Mouse (Mus musculus): ENCODE data around the gene Chchd4. TPM values are rescaled to one million over a fixed set of nuclear protein-coding genes. Genes with fewer than 3 reads are reported as not detected.

Gene Chchd4
- polyA plus RNA-seq, 1 experiment = 24.6 TPM

DNA sequence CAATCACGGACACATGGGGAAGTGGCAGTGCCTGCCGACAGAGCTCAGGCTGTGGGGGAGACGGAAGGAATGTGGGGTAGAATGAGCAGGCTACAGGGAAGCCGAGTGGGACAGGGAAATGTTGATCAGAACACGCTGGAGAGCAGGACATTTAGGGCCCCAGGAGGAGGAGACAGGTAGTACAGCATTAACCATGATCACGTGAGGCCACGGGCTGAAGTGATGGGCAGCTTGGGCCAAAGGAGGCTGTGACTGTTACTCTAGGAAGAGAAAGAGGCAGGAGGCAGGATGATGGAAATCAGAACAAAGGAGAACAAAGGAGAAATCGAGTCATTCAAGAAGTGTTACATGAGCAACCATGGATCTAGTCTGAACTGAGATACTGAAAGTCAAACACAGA lies 21.2 kb upstream of the Chchd4 start:
- H3K4me3 ChIP-seq (ENCODE audit: low read depth, low read length) = no peak overlapping the region
- no peak overlapping the region for H3K27ac ChIP-seq (ENCODE audit: insufficient read depth, low read length)
- no peaks in the 10 kb centered on the region for H3K27me3 ChIP-seq (ENCODE audit: control insufficient read depth, insufficient read depth, low read length, poor library complexity, severe bottlenecking)
- peaks cover 6% of the 10 kb centered on the region for H3K36me3 ChIP-seq (ENCODE audit: control insufficient read depth, insufficient read depth, low read length, poor library complexity, severe bottlenecking)
- no peaks in the 10 kb centered on the region for H3K9me3 ChIP-seq (replicated peaks; ENCODE audit: control insufficient read depth, insufficient read depth, low read length, poor library complexity, severe bottlenecking)
- no peaks in the 10 kb centered on the region for H3K4me1 ChIP-seq (ENCODE audit: control insufficient read depth, insufficient read depth, low read length)
- no peak overlapping the region for H3K9ac ChIP-seq (ENCODE audit: low read depth, poor library complexity, severe bottlenecking)
- no peak for TF ChIP-seq EP300 (IDR thresholded peaks at IDR 0.05; ENCODE audit: insufficient read depth, low read depth, low read length)
- no peak for TF ChIP-seq POLR2A (IDR thresholded peaks at IDR 0.05; ENCODE audit: insufficient read depth, low read length)

DNA sequence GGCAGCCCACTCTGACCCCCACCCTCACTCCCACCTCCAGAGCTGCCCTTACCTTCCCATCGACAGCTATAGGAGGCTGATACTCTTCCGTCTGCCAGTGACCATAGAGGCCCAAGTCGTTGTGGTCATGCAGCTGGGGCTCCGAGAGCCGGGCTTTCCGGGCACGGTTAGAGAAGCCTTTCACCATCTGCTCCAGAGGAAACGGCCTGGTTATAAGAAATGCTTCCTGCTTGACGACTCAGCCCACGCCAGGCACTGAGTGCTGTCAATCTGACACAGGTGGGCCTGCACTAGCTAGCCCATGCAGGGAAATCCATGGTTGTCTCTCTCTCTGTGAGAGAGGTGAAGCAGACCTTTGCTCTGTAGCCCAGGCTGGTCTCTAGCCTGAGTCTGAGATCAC lies 19.7 kb upstream of the Chchd4 start:
- no peak overlapping the region for H3K4me3 ChIP-seq (ENCODE audit: low read depth, low read length)
- H3K9me3 ChIP-seq (replicated peaks; ENCODE audit: control insufficient read depth, insufficient read depth, low read length, poor library complexity, severe bottlenecking) = no peaks in the 10 kb centered on the region
- H3K9ac ChIP-seq (ENCODE audit: low read depth, poor library complexity, severe bottlenecking) = no peak overlapping the region
- no peaks in the 10 kb centered on the region; the same call in 1 of the 2 replicates for H3K36me3 ChIP-seq (ENCODE audit: control insufficient read depth, insufficient read depth, low read length, poor library complexity, severe bottlenecking)
- H3K4me1 ChIP-seq (ENCODE audit: control insufficient read depth, insufficient read depth, low read length) = no peaks in the 10 kb centered on the region
- TF ChIP-seq CTCF (IDR thresholded peaks at IDR 0.05; ENCODE audit: low read depth, low read length) = no peak
- no peak for TF ChIP-seq EP300 (IDR thresholded peaks at IDR 0.05; ENCODE audit: insufficient read depth, low read depth, low read length)
- TF ChIP-seq POLR2A (IDR thresholded peaks at IDR 0.05; ENCODE audit: insufficient read depth, low read length) = no peak
- H3K27ac ChIP-seq (ENCODE audit: insufficient read depth, low read length) = no peak overlapping the region
- no peaks in the 10 kb centered on the region for H3K27me3 ChIP-seq (ENCODE audit: control insufficient read depth, insufficient read depth, low read length, poor library complexity, severe bottlenecking)

DNA sequence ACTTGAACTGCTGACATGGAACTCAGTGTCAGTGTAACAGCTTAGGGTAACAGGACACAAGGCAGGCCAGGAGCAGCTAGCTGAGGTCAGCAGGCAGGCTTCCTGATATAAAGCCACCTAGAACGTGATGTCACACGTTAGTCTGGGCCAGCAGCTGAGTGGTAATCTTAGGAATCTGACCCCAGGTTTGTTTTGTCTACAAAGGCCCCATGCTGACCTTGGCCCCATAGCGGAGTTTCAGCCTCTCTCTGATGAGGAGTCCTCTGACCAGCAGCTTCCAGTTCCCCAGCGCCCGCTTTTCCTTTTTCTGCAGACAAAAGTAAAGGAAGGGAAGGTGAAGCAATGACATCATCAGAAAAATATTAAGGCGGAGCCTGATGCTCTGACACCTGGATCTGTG lies 17.7 kb upstream of the Chchd4 start:
- H3K27ac ChIP-seq (ENCODE audit: insufficient read depth, low read length) = no peak overlapping the region
- no peak overlapping the region for H3K9ac ChIP-seq (ENCODE audit: low read depth, poor library complexity, severe bottlenecking)
- no peaks in the 10 kb centered on the region for H3K4me1 ChIP-seq (ENCODE audit: control insufficient read depth, insufficient read depth, low read length)
- TF ChIP-seq EP300 (IDR thresholded peaks at IDR 0.05; ENCODE audit: insufficient read depth, low read depth, low read length) (no peak), CTCF (IDR thresholded peaks at IDR 0.05; ENCODE audit: low read depth, low read length) (no peak), POLR2A (IDR thresholded peaks at IDR 0.05; ENCODE audit: insufficient read depth, low read length) (no peak)
- no peaks in the 10 kb centered on the region for H3K27me3 ChIP-seq (ENCODE audit: control insufficient read depth, insufficient read depth, low read length, poor library complexity, severe bottlenecking)
- H3K4me3 ChIP-seq (ENCODE audit: low read depth, low read length) = no peak overlapping the region
- H3K9me3 ChIP-seq (replicated peaks; ENCODE audit: control insufficient read depth, insufficient read depth, low read length, poor library complexity, severe bottlenecking) = no peaks in the 10 kb centered on the region
- no peaks in the 10 kb centered on the region; the same call in 1 of the 2 replicates for H3K36me3 ChIP-seq (ENCODE audit: control insufficient read depth, insufficient read depth, low read length, poor library complexity, severe bottlenecking)

DNA sequence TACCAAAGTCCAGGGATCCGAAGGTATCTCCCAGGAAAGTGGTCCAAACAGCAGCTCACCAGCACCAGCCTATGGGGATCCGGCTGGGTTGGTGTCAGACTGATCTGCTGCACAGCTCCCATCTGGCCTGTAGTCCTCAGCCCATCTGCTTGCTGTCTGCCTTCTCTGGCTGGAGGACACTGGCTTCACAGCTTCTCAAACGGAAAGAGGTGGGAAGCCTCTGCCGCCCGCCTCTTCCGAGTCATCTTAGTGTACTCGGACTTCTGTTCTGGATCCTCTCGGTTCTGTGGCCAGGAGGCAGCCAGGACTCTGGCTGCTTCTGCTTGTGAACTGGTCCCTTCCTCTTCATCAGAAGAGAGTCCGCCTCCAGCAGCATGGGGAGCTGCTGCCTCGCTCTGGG lies 16.5 kb upstream of the Chchd4 start:
- Histone ChIP-seq H3K9me3 (replicated peaks; ENCODE audit: control insufficient read depth, insufficient read depth, low read length, poor library complexity, severe bottlenecking) (no peaks in the 10 kb centered on the region), H3K4me1 (ENCODE audit: control insufficient read depth, insufficient read depth, low read length) (no peaks in the 10 kb centered on the region), H3K27ac (ENCODE audit: insufficient read depth, low read length) (no peak overlapping the region), H3K36me3 (ENCODE audit: control insufficient read depth, insufficient read depth, low read length, poor library complexity, severe bottlenecking) (no peaks in the 10 kb centered on the region; the same call in 1 of the 2 replicates), H3K4me3 (ENCODE audit: low read depth, low read length) (no peak overlapping the region), H3K9ac (ENCODE audit: low read depth, poor library complexity, severe bottlenecking) (no peak overlapping the region), H3K27me3 (ENCODE audit: control insufficient read depth, insufficient read depth, low read length, poor library complexity, severe bottlenecking) (no peaks in the 10 kb centered on the region)
- TF ChIP-seq EP300 (IDR thresholded peaks at IDR 0.05; ENCODE audit: insufficient read depth, low read depth, low read length) (no peak), CTCF (IDR thresholded peaks at IDR 0.05; ENCODE audit: low read depth, low read length) (no peak), POLR2A (IDR thresholded peaks at IDR 0.05; ENCODE audit: insufficient read depth, low read length) (no peak)

DNA sequence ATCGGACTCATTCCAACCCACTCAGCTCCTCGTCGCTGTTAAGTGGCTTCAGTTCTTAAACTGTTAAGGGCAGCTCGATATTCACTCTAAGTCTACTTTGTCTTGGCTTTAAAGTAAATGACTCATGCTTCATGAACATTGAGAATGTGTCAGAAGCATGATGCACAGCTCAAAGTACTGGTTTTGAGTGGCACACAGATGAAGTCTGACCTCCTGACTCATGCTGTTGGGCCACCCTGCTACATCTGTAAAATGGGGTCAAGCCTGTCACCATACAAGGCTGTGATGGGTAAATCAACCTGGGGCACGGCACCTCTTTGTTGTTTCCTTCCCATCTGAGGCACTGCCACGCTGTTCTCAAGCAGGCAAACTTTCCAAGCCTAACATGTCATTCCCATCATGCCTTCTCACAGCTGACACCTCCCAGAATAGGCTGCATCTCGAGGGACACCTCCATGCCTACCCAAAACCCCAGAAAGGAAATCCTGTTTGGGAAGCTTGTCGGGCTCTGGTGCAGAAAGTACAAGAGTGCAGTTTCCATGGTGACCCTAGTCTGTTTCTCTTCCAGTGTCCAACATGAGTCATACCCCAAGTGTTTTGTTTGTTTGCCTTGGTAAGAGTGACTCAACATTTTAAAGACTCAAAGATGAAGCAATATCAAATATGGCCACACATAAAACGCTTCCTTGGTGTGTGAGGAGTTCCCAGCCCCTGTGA lies 15.3 kb upstream of the Chchd4 start:
- H3K9ac ChIP-seq (ENCODE audit: low read depth, poor library complexity, severe bottlenecking) = no peak overlapping the region
- TF ChIP-seq POLR2A (IDR thresholded peaks at IDR 0.05; ENCODE audit: insufficient read depth, low read length) = no peak
- no peak for TF ChIP-seq EP300 (IDR thresholded peaks at IDR 0.05; ENCODE audit: insufficient read depth, low read depth, low read length)
- TF ChIP-seq CTCF (IDR thresholded peaks at IDR 0.05; ENCODE audit: low read depth, low read length) = no peak
- H3K4me1 ChIP-seq (ENCODE audit: control insufficient read depth, insufficient read depth, low read length) = no peaks in the 10 kb centered on the region
- H3K9me3 ChIP-seq (replicated peaks; ENCODE audit: control insufficient read depth, insufficient read depth, low read length, poor library complexity, severe bottlenecking) = no peaks in the 10 kb centered on the region
- no peak overlapping the region for H3K27ac ChIP-seq (ENCODE audit: insufficient read depth, low read length)
- no peaks in the 10 kb centered on the region for H3K27me3 ChIP-seq (ENCODE audit: control insufficient read depth, insufficient read depth, low read length, poor library complexity, severe bottlenecking)
- no peak overlapping the region for H3K4me3 ChIP-seq (ENCODE audit: low read depth, low read length)
- H3K36me3 ChIP-seq (ENCODE audit: control insufficient read depth, insufficient read depth, low read length, poor library complexity, severe bottlenecking) = no peaks in the 10 kb centered on the region; the same call in 1 of the 2 replicates

DNA sequence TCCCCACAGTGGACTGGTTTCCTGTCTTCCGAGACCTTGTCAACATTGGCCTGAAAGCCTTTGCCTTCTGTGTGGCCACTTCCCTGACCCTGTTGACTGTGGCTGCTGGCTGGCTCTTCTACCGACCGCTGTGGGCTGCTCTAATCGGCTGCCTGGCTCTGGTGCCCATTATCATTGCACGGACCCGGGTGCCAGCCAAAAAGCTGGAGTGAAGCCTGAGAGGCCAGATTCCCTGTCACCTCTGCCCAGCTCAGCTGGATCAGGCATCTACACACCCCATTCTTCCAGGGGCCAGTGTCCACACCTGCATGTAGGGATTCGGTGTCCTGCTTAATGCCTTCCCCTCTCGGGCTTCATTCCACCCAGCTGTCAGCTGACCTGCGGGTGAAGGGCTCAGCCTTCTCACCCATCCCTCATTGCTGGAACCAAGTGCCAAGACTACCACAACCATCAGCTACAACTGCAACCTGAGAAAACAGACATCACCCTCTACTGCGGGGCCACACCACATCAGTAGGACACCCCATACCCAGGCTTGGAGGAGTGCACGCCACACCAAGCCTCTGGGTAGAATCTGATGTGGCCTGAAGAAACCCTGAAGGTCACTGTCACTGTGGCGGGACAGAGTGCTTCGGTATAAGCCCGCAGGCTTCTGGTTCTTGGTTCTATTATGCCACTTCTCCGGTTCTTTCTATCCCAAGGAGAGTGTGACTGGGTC lies 13.5 kb upstream of the Chchd4 start:
- no peak overlapping the region for H3K9ac ChIP-seq (ENCODE audit: low read depth, poor library complexity, severe bottlenecking)
- H3K9me3 ChIP-seq (replicated peaks; ENCODE audit: control insufficient read depth, insufficient read depth, low read length, poor library complexity, severe bottlenecking) = no peaks in the 10 kb centered on the region
- no peaks in the 10 kb centered on the region for H3K27me3 ChIP-seq (ENCODE audit: control insufficient read depth, insufficient read depth, low read length, poor library complexity, severe bottlenecking)
- no peak overlapping the region for H3K27ac ChIP-seq (ENCODE audit: insufficient read depth, low read length)
- H3K4me1 ChIP-seq (ENCODE audit: control insufficient read depth, insufficient read depth, low read length) = no peaks in the 10 kb centered on the region
- no peak overlapping the region for H3K4me3 ChIP-seq (ENCODE audit: low read depth, low read length)
- TF ChIP-seq EP300 (IDR thresholded peaks at IDR 0.05; ENCODE audit: insufficient read depth, low read depth, low read length) (no peak), CTCF (IDR thresholded peaks at IDR 0.05; ENCODE audit: low read depth, low read length) (no peak), POLR2A (IDR thresholded peaks at IDR 0.05; ENCODE audit: insufficient read depth, low read length) (no peak)
- H3K36me3 ChIP-seq (ENCODE audit: control insufficient read depth, insufficient read depth, low read length, poor library complexity, severe bottlenecking) = no peaks in the 10 kb centered on the region; the same call in 1 of the 2 replicates

Measured in ES-Bruce4 (cell line).